Mouse (Mus musculus) forebrain, embryonic 10.5 days (tissue): ENCODE data around the gene Atp8a1. TPM values are rescaled to one million over a fixed set of nuclear protein-coding genes. Genes with fewer than 3 reads are reported as not detected.

ENCODE experiments used
- DNase-seq: peaks from one replicate; pipeline ENCODE4 v3.0.0-alpha.2; 2017; ENCODE audit warnings: low spot score; ENCODE audit errors: extremely low spot score
- H3K27ac ChIP-seq: fragments of 300-500 bp; sonication (generic); 2 replicates; pipeline ENCODE4 v1.5.1; 2016; ENCODE audit warnings: mild to moderate bottlenecking
- H3K27me3 ChIP-seq: fragments of 300-500 bp; sonication (generic); 2 replicates; pipeline ENCODE4 v1.6.1; 2016; ENCODE audit warnings: mild to moderate bottlenecking; ENCODE audit not compliant: poor library complexity, severe bottlenecking
- H3K36me3 ChIP-seq: fragments of 300-500 bp; sonication (generic); replicated peaks from 2 replicates; pipeline ENCODE4 v1.6.1; 2016; ENCODE audit warnings: mild to moderate bottlenecking, moderate library complexity
- H3K4me1 ChIP-seq: fragments of 300-500 bp; sonication (generic); 2 replicates; pipeline ENCODE4 v1.6.1; 2016
- H3K4me3 ChIP-seq: fragments of 300-500 bp; sonication (generic); 2 replicates; pipeline ENCODE4 v1.5.1; 2016; ENCODE audit warnings: mild to moderate bottlenecking, moderate library complexity
- H3K9me3 ChIP-seq: fragments of 300-500 bp; sonication (generic); 2 replicates; pipeline ENCODE4 v1.6.1; 2016; ENCODE audit warnings: mild to moderate bottlenecking, moderate library complexity
- WGBS: fragments of 180-500 bp; shearing (Covaris S2); methylation state at CpG from one replicate; pipeline ENCODE4 v1.1.7; 2016; 5-methylcytosine and 5-hydroxymethylcytosine counted together
- microRNA-seq: library from miRNA; unstranded; fragments of <30 nt; microRNA quantifications from one replicate; pipeline ENCODE4, GENCODE M21; 2017
- polyA plus RNA-seq: library from polyadenylated mRNA; unstranded; fragments of >200 nt; fragmentation: Nextera tagmentation; extraction: Ambion mirVana; gene quantifications from 2 replicates; pipeline ENCODE4 v1.2.1, GENCODE M21; 2016

The Atp8a1 gene
- polyA plus RNA-seq, 1 experiment from 2014 or later, result 15.1 TPM

DNA sequence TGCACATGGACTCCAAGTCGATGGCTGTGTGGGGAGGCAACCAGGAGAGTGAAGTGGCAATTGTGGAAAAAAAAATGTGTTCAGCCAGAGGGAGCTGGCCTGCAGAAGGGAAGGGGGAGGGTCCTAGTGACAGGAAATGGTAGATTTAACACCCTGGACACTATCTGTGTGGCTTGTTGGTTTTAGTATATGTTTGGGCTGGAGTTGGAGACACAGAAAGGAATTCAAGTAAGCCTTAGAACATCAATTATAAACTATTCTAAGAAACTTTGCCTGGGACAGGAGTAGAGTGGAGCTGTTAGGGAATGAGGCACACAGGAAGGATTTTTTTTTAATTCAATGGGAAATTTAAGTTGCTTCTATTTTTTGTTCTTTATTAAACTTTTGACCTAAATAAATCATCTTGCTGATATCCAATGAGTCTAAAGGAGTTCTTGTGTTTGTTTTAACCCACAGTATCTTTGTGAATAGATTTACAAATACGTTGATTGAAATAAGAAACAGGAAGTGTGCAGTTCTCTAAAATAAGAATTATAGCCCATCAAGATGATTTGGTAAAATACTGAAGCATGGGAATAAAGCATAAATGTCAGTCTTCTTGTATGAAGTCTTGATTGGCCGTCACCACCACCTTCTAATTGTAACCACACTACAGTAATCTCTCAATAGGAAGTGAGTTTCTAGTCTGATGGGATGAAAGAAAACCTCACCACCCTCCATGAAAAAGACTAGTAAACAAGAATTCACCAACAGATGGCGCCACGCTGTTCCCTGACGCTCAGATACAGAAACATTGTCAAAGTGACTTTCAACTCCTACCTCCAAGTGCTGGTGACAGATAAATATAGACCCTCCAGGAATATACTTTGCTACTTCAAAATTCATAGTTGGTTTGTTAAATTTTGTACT lies 267.3 kb downstream of the Atp8a1 start:
- no peak overlapping the region for H3K4me3 ChIP-seq
- H3K4me1 ChIP-seq, result no peaks in the 10 kb centered on the region
- H3K27ac ChIP-seq, result no peak overlapping the region
- DNase-seq, result no peak
- no peaks in the 10 kb centered on the region for H3K9me3 ChIP-seq
- H3K27me3 ChIP-seq, result no peaks in the 10 kb centered on the region
- 50% methylated on average over 6 of the region's 6 CpGs for WGBS
- H3K36me3 ChIP-seq, result no peaks in the 10 kb centered on the region

DNA sequence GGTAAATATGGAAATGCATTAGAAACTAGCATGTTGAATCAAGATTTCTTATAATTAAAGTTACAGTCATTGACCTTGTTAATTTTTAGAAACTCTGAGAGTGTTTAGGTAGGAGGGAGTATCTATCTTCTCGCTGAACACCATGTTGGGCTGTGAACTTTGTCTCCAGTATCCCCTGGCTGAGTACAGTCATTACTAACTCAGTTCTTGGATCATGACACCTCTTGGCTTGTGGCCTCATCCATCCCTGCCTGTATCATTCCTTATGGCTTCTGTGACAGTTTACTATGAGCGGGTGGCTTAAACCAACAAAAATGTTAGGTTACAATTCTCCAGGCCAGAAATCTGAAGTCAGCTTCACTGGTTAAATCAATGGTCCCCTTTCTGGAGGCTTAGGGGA lies 271.5 kb downstream of the Atp8a1 start:
- H3K4me1 ChIP-seq, result no peaks in the 10 kb centered on the region
- DNase-seq, result no peak
- no peaks in the 10 kb centered on the region for H3K27me3 ChIP-seq
- no peak overlapping the region for H3K27ac ChIP-seq
- 96% methylated on average over 2 of the region's 2 CpGs for WGBS
- H3K9me3 ChIP-seq, result no peaks in the 10 kb centered on the region
- no peaks in the 10 kb centered on the region for H3K36me3 ChIP-seq
- no peak overlapping the region for H3K4me3 ChIP-seq

DNA sequence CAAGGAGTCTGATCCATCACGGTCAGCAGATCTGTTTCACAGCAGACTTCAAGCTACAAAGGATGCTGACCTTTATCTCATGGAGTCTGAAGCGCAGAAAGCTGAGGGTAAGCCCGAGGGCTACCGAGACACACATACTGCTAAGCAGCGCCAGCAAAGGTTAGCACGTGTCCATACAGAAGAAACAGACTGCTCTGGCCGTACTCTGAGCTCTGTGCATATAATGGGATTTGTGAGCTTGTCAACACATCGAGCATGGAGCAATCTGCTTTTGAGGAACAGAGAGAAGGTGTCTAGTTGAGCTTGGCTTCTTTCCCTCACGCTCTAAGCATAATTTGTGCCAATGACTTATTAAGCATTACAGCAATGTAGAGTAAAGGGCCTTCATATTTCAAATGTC lies 273.2 kb downstream of the Atp8a1 start:
- H3K4me1 ChIP-seq, result no peaks in the 10 kb centered on the region
- DNase-seq, result no peak
- no peaks in the 10 kb centered on the region for H3K36me3 ChIP-seq
- no peak overlapping the region for H3K4me3 ChIP-seq
- WGBS, result 88% methylated on average over 9 of the region's 9 CpGs
- no peak overlapping the region for H3K27ac ChIP-seq
- H3K27me3 ChIP-seq, result no peaks in the 10 kb centered on the region
- H3K9me3 ChIP-seq, result no peaks in the 10 kb centered on the region

DNA sequence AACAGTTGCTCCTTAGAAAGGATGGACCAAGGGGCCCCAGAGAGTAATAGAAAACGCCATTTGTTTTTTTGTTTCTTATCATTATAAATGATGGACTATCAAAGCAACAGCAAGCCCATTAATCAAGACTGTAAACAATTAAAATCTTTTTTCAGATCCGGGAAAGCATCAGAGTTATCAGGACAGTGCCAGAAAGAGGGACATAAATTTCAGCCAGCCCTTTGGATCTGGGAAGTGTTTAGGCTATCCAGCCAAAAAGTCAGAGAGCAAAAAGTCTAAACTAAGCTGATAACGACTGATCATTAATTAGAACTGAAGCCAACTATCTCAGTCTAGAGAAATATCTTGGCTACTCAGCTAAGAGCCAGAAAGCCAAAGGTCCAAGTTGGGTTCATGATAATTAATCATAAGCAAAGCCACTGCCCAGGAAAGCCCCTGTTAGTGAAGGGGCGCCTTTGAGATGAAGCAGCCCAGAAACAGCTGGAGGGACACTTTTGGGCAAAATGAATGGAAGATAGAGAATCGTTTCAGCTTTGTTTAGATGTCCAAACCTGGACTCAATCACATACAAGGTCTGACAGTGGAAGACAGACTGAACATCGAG lies 274.6 kb downstream of the Atp8a1 start:
- no peak overlapping the region for H3K4me3 ChIP-seq
- H3K9me3 ChIP-seq, result no peaks in the 10 kb centered on the region
- H3K4me1 ChIP-seq, result no peaks in the 10 kb centered on the region
- H3K36me3 ChIP-seq, result no peaks in the 10 kb centered on the region
- WGBS, result 84% methylated on average over 6 of the region's 6 CpGs
- no peaks in the 10 kb centered on the region for H3K27me3 ChIP-seq
- no peak overlapping the region for H3K27ac ChIP-seq
- no peak for DNase-seq

Small RNA genes lying within 50 kb of the gene (microRNA-seq; reads per million reads assigned to microRNA genes)
- not detected for gene Gm23617

Other genes with a start within 250 kb of the Atp8a1 start
- gene Shisa3, start 239.6 kb downstream of the Atp8a1 start, polyA plus RNA-seq, result 1.1 and 1.2 TPM in 2 replicates
- not detected in 2 replicates for gene Gm5108, start 94.2 kb upstream of the Atp8a1 start, polyA plus RNA-seq
- gene Gm21905, start 99.0 kb upstream of the Atp8a1 start, polyA plus RNA-seq, result not detected in 2 replicates
- not detected in 2 replicates for gene Grxcr1, start 184.4 kb upstream of the Atp8a1 start, polyA plus RNA-seq